Mouse (Mus musculus) kidney, adult 2 months (tissue): ENCODE measurements at regions not wholly inside any gene's neighbourhood (a gene's known extent, or its start where the extent isn't known, plus 50 kb on each side); places are given as distances from the start of the nearest gene placed in this dataset.

Experiments used
- CTCF ChIP-seq: fragments of 200-500 bp; conservative IDR thresholded peaks from 2 replicates; pipeline ENCODE4 v1.5.1; 2011; ENCODE audit warnings: low read depth, mild to moderate bottlenecking, control low read depth, low read length, moderate library complexity, mixed read lengths; ENCODE audit not compliant: insufficient read depth, insufficient read length
- POLR2A ChIP-seq: fragments of 200-500 bp; IDR thresholded peaks from one replicate; pipeline ENCODE4 v1.6.1; 2011; ENCODE audit warnings: low read depth, low read length, control low read depth

DNA sequence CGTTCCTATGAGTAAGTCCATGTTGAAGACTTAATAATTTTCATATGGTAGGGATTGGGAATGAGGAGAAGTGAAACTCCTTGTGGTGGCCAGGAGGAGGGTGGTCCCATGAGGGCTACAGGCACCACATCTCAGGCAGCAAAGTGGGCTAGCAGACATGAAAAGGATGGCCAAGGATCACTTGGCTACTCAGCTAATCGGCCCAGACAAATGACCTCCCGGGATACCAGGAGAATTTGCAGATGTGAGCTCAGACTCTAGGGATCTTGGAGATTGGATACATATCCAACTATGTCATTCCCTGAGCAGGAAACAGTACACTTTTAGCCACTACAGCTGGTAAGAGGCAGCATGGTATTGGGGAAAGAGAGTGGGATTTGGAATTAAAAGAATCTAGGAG, 174.9 kb downstream of the Inhbb start:
- TF ChIP-seq POLR2A (no peak), CTCF (no peak)
